Mouse (Mus musculus): Measurements from ENCODE around the gene Rpl11.

DNA sequence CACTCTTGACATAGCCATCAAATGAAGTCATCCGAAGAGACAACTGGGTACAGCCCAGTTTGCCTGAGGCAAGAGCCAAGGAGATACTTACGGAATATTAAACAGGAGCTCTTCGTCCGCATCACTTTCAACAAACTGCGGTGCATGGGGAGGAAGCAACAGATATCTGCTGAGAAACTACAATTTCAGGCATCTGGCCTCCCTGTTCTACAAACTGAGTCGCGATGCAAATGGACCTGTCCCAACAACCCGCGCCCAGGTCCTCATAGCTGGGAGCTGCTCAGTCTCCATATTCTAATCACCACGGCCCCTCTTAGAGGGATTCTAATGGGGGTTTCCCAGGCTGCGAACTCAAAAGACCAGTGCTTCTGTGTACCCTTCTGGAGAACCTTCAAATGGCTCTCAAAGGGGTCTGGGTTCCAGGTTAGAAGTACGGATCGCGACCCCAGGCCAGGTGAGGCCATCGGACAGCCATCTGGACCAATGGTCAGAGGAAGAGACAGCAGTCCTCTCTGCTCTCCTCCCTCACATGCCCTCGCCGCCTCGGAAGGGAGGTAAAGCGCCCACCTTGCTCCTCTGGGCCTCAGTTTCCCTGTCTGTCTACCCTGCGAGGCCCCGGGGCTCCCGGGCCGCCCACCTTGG lies 66.8 kb downstream of the Rpl11 start:
- TF ChIP-seq POLR2A (IDR thresholded peaks at IDR 0.05; ENCODE audit: low read depth, low read length) (no peak), CTCF (conservative IDR thresholded peaks at IDR 0.05; ENCODE audit: insufficient read depth, insufficient read length, low read depth, low read length) (no peak)
